Mouse (Mus musculus): ENCODE results near the gene Rai14. TPM values are rescaled to one million over a fixed set of nuclear protein-coding genes. Genes with fewer than 3 reads are reported as not detected.

Gene Rai14
- polyA plus RNA-seq, 1 experiment, result 1.3 TPM

- H3K27me3 ChIP-seq (ENCODE audit: control insufficient read depth, insufficient read depth, low read length), result no peaks in the 10 kb centered on the region
- TF ChIP-seq CTCF (IDR thresholded peaks at IDR 0.05; ENCODE audit: borderline replicate concordance, control insufficient read depth, extremely low read depth, insufficient read depth, low read length, poor library complexity) (no peak), POLR2A (IDR thresholded peaks at IDR 0.05; ENCODE audit: control insufficient read depth, extremely low read depth, insufficient read depth, low read length, poor library complexity) (no peak)
- no peak overlapping the region for H3K27ac ChIP-seq (ENCODE audit: control insufficient read depth, insufficient read depth, low read length)
- H3K4me3 ChIP-seq (ENCODE audit: control insufficient read depth, insufficient read depth, low read length), result no peak overlapping the region
- no peak for DNase-seq
- no peaks in the 10 kb centered on the region for H3K4me1 ChIP-seq (replicated peaks; ENCODE audit: control insufficient read depth, insufficient read depth, low read length)
- H3K36me3 ChIP-seq (ENCODE audit: control insufficient read depth, insufficient read depth, low read length), result no peaks in the 10 kb centered on the region
- 93% methylated on average over 10 of the region's 10 CpGs for WGBS
These were observed 79.3 kb downstream of the Rai14 start for GRCm38 (mm10) chr15:10635121-10635520.

- Histone ChIP-seq H3K36me3 (ENCODE audit: control insufficient read depth, insufficient read depth, low read length) (no peaks in the 10 kb centered on the region), H3K27me3 (ENCODE audit: control insufficient read depth, insufficient read depth, low read length) (no peaks in the 10 kb centered on the region), H3K27ac (ENCODE audit: control insufficient read depth, insufficient read depth, low read length) (no peak overlapping the region), H3K4me1 (replicated peaks; ENCODE audit: control insufficient read depth, insufficient read depth, low read length) (no peaks in the 10 kb centered on the region), H3K4me3 (ENCODE audit: control insufficient read depth, insufficient read depth, low read length) (no peak overlapping the region)
- DNase-seq, result no peak
- 91% methylated on average over 6 of the region's 6 CpGs for WGBS
- TF ChIP-seq POLR2A (IDR thresholded peaks at IDR 0.05; ENCODE audit: control insufficient read depth, extremely low read depth, insufficient read depth, low read length, poor library complexity) (no peak), CTCF (IDR thresholded peaks at IDR 0.05; ENCODE audit: borderline replicate concordance, control insufficient read depth, extremely low read depth, insufficient read depth, low read length, poor library complexity) (no peak)
These were observed 80.2 kb downstream of the Rai14 start for GRCm38 (mm10) chr15:10634176-10634575.

GRCm38 (mm10) chr15:10633381-10633780 is 81.0 kb downstream of the Rai14 start:
- no peak overlapping the region for H3K27ac ChIP-seq (ENCODE audit: control insufficient read depth, insufficient read depth, low read length)
- 96% methylated on average over 4 of the region's 4 CpGs for WGBS
- H3K4me3 ChIP-seq (ENCODE audit: control insufficient read depth, insufficient read depth, low read length), result no peak overlapping the region
- DNase-seq, result no peak
- no peaks in the 10 kb centered on the region for H3K36me3 ChIP-seq (ENCODE audit: control insufficient read depth, insufficient read depth, low read length)
- TF ChIP-seq CTCF (IDR thresholded peaks at IDR 0.05; ENCODE audit: borderline replicate concordance, control insufficient read depth, extremely low read depth, insufficient read depth, low read length, poor library complexity) (no peak), POLR2A (IDR thresholded peaks at IDR 0.05; ENCODE audit: control insufficient read depth, extremely low read depth, insufficient read depth, low read length, poor library complexity) (no peak)
- no peaks in the 10 kb centered on the region for H3K27me3 ChIP-seq (ENCODE audit: control insufficient read depth, insufficient read depth, low read length)
- no peaks in the 10 kb centered on the region for H3K4me1 ChIP-seq (replicated peaks; ENCODE audit: control insufficient read depth, insufficient read depth, low read length)

GRCm38 (mm10) chr15:10632581-10632980 is 81.8 kb downstream of the Rai14 start:
- H3K36me3 ChIP-seq (ENCODE audit: control insufficient read depth, insufficient read depth, low read length), result no peaks in the 10 kb centered on the region
- WGBS, result 91% methylated on average over 9 of the region's 9 CpGs
- no peak overlapping the region for H3K4me3 ChIP-seq (ENCODE audit: control insufficient read depth, insufficient read depth, low read length)
- no peak for DNase-seq
- H3K27ac ChIP-seq (ENCODE audit: control insufficient read depth, insufficient read depth, low read length), result no peak overlapping the region
- TF ChIP-seq CTCF (IDR thresholded peaks at IDR 0.05; ENCODE audit: borderline replicate concordance, control insufficient read depth, extremely low read depth, insufficient read depth, low read length, poor library complexity) (no peak), POLR2A (IDR thresholded peaks at IDR 0.05; ENCODE audit: control insufficient read depth, extremely low read depth, insufficient read depth, low read length, poor library complexity) (no peak)
- no peaks in the 10 kb centered on the region for H3K4me1 ChIP-seq (replicated peaks; ENCODE audit: control insufficient read depth, insufficient read depth, low read length)
- no peaks in the 10 kb centered on the region for H3K27me3 ChIP-seq (ENCODE audit: control insufficient read depth, insufficient read depth, low read length)

GRCm38 (mm10) chr15:10632060-10632459 is 82.4 kb downstream of the Rai14 start:
- 99% methylated on average over 8 of the region's 8 CpGs for WGBS
- Histone ChIP-seq H3K27ac (ENCODE audit: control insufficient read depth, insufficient read depth, low read length) (no peak overlapping the region), H3K36me3 (ENCODE audit: control insufficient read depth, insufficient read depth, low read length) (no peaks in the 10 kb centered on the region), H3K4me3 (ENCODE audit: control insufficient read depth, insufficient read depth, low read length) (no peak overlapping the region), H3K27me3 (ENCODE audit: control insufficient read depth, insufficient read depth, low read length) (no peaks in the 10 kb centered on the region), H3K4me1 (replicated peaks; ENCODE audit: control insufficient read depth, insufficient read depth, low read length) (no peaks in the 10 kb centered on the region)
- no peak for DNase-seq
- no peak for TF ChIP-seq CTCF (IDR thresholded peaks at IDR 0.05; ENCODE audit: borderline replicate concordance, control insufficient read depth, extremely low read depth, insufficient read depth, low read length, poor library complexity)
- TF ChIP-seq POLR2A (IDR thresholded peaks at IDR 0.05; ENCODE audit: control insufficient read depth, extremely low read depth, insufficient read depth, low read length, poor library complexity), result no peak

GRCm38 (mm10) chr15:10631541-10631940 is 82.9 kb downstream of the Rai14 start:
- no peak overlapping the region for H3K27ac ChIP-seq (ENCODE audit: control insufficient read depth, insufficient read depth, low read length)
- TF ChIP-seq CTCF (IDR thresholded peaks at IDR 0.05; ENCODE audit: borderline replicate concordance, control insufficient read depth, extremely low read depth, insufficient read depth, low read length, poor library complexity) (no peak), POLR2A (IDR thresholded peaks at IDR 0.05; ENCODE audit: control insufficient read depth, extremely low read depth, insufficient read depth, low read length, poor library complexity) (no peak)
- H3K36me3 ChIP-seq (ENCODE audit: control insufficient read depth, insufficient read depth, low read length), result no peaks in the 10 kb centered on the region
- H3K27me3 ChIP-seq (ENCODE audit: control insufficient read depth, insufficient read depth, low read length), result no peaks in the 10 kb centered on the region
- H3K4me1 ChIP-seq (replicated peaks; ENCODE audit: control insufficient read depth, insufficient read depth, low read length), result no peaks in the 10 kb centered on the region
- WGBS, result 94% methylated on average over 5 of the region's 5 CpGs
- H3K4me3 ChIP-seq (ENCODE audit: control insufficient read depth, insufficient read depth, low read length), result no peak overlapping the region
- no peak for DNase-seq

- Histone ChIP-seq H3K4me1 (replicated peaks; ENCODE audit: control insufficient read depth, insufficient read depth, low read length) (no peaks in the 10 kb centered on the region), H3K36me3 (ENCODE audit: control insufficient read depth, insufficient read depth, low read length) (no peaks in the 10 kb centered on the region), H3K4me3 (ENCODE audit: control insufficient read depth, insufficient read depth, low read length) (no peak overlapping the region), H3K27ac (ENCODE audit: control insufficient read depth, insufficient read depth, low read length) (no peak overlapping the region), H3K27me3 (ENCODE audit: control insufficient read depth, insufficient read depth, low read length) (no peaks in the 10 kb centered on the region)
- TF ChIP-seq POLR2A (IDR thresholded peaks at IDR 0.05; ENCODE audit: control insufficient read depth, extremely low read depth, insufficient read depth, low read length, poor library complexity) (no peak), CTCF (IDR thresholded peaks at IDR 0.05; ENCODE audit: borderline replicate concordance, control insufficient read depth, extremely low read depth, insufficient read depth, low read length, poor library complexity) (no peak)
- DNase-seq, result no peak
- 92% methylated on average over 6 of the region's 6 CpGs for WGBS
These were observed 85.5 kb downstream of the Rai14 start for GRCm38 (mm10) chr15:10628980-10629346.

Measured in thymus, adult 2 months (tissue).